8 mouse cellular contexts compared by ENCODE assay signal in the genomic region with DNA sequence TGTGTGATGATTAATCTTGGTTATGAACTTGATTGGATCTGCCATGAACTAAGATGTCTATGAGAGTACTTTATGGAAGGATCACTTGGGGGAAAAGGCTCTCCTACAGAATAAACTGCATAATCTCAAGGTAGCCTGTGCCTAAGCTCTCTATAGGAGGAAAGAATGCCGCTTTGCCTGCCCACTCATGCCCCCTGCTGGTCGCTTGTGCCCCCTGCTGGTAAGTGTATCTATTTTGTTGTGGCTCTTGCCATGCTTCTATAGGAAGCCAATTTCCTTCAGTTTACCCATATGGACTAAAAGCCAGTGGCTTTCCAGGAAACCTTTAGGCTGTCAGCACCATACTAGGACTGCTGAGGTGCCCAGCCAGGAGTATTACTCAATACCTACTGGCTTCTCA. TPM values are rescaled to one million over a fixed set of nuclear protein-coding genes. Genes with fewer than 3 reads are reported as not detected.
DNase-seq lines count a peak whose midpoint lies in the region; ATAC-seq and TF ChIP-seq lines count a peak whose summit lies in the region.

No protein-coding gene starts in this region.

- peak; percentile 52 for TF ChIP-seq CTCF in left cerebral cortex, adult 2 months (IDR thresholded peaks at IDR 0.05)

- H3K9me3 ChIP-seq in liver, embryonic 13.5 days (replicated peaks) = no peaks in the 10 kb centered on the region
- H3K9me3 ChIP-seq in hindbrain, embryonic 12.5 days (replicated peaks) = no peaks in the 10 kb centered on the region

- peaks cover 31% of the 10 kb centered on the region for H3K4me1 ChIP-seq in liver, embryonic 13.5 days (replicated peaks)
- H3K4me1 ChIP-seq in hindbrain, embryonic 12.5 days = no peaks in the 10 kb centered on the region

- no peak overlapping the region for H3K4me3 ChIP-seq in left cerebral cortex, adult 2 months
- H3K4me3 ChIP-seq in liver, embryonic 13.5 days (replicated peaks) = no peak overlapping the region
- no peak overlapping the region for H3K4me3 ChIP-seq in hindbrain, embryonic 12.5 days

- no peak overlapping the region for H3K27ac ChIP-seq in left cerebral cortex, adult 2 months
- no peak overlapping the region for H3K27ac ChIP-seq in liver, embryonic 13.5 days
- no peak overlapping the region for H3K27ac ChIP-seq in hindbrain, embryonic 12.5 days

- no peak for DNase-seq in left cerebral cortex, adult 2 months (ENCODE audit: extremely low spot score in 1 of 2, low spot score in 2 of 2)
- DNase-seq in left cerebral cortex, postnatal 10 days (ENCODE audit: extremely low spot score in 1 of 2, low spot score in 2 of 2) = no peak
- peak; percentile 70 for DNase-seq in R1 (ENCODE audit: low read depth, low spot score)
- peak; percentile 16 for DNase-seq in embryo, embryonic 10.5 days (ENCODE audit: low spot score)
- DNase-seq in liver, embryonic 13.5 days = peak; percentile 68
- peak; percentile 26 to 61 for DNase-seq in spleen, adult 18-20 months
- no peak for DNase-seq in frontal cortex, postnatal 10 days (ENCODE audit: low spot score in 2 of 2)

- H3K36me3 ChIP-seq in liver, embryonic 13.5 days = no peaks in the 10 kb centered on the region
- no peaks in the 10 kb centered on the region for H3K36me3 ChIP-seq in hindbrain, embryonic 12.5 days

- no peaks in the 10 kb centered on the region for H3K27me3 ChIP-seq in liver, embryonic 13.5 days
- no peaks in the 10 kb centered on the region for H3K27me3 ChIP-seq in hindbrain, embryonic 12.5 days

- no peak overlapping the region for H3K4me2 ChIP-seq in liver, embryonic 13.5 days
- no peak overlapping the region for H3K4me2 ChIP-seq in hindbrain, embryonic 12.5 days (replicated peaks)

- intact Hi-C loops in left cerebral cortex, adult 2 months (cut with DNase I) = no loop called here
- intact Hi-C loops in left cerebral cortex, postnatal 10 days (cut with DNase I) = no loop called here

- peak; percentile 47; the same call in 1 of the 2 replicates for ATAC-seq in liver, embryonic 13.5 days (ENCODE audit: low read depth)
- no peak for ATAC-seq in hindbrain, embryonic 12.5 days (ENCODE audit: low FRiP score)

- no peak overlapping the region for H3K9ac ChIP-seq in liver, embryonic 13.5 days
- H3K9ac ChIP-seq in hindbrain, embryonic 12.5 days = no peak overlapping the region

- 5% methylated on average over 2 of the region's 2 CpGs for WGBS in liver, embryonic 13.5 days (ENCODE audit: insufficient replicate concordance)
- 29% methylated on average over 2 of the region's 2 CpGs for WGBS in hindbrain, embryonic 12.5 days

RNA-seq across cellular contexts. Expression of gene Eef1e1, which starts 9.7 kb away (rescaled TPM):
- total RNA-seq in left cerebral cortex, adult 2 months (2021) = 10 to 100 TPM; 25.0 to 30.6 TPM
- total RNA-seq in left cerebral cortex, postnatal 10 days (2021) = 10 to 100 TPM; 46.2 to 46.9 TPM
- polyA plus RNA-seq in liver, embryonic 13.5 days (2015; fragmentation: Nextera tagmentation; extraction: Ambion mirVana) = 57.1 and 61.2 TPM in 2 replicates
- polyA plus RNA-seq in hindbrain, embryonic 12.5 days (2016; fragmentation: Nextera tagmentation; extraction: Ambion mirVana) = 58.4 and 59.8 TPM in 2 replicates

RNA-seq across cellular contexts. Expression of gene Bloc1s5, which starts 33.6 kb away (rescaled TPM):
- total RNA-seq in left cerebral cortex, adult 2 months (2021) = 1 to 10 TPM; 9.6 to 9.8 TPM
- 10 to 100 TPM in 1 of 2 experiments, 1 to 10 TPM in 1; 9.4 to 13.2 TPM for total RNA-seq in left cerebral cortex, postnatal 10 days (2021)
- 14.2 and 16.4 TPM in 2 replicates for polyA plus RNA-seq in liver, embryonic 13.5 days (2015; fragmentation: Nextera tagmentation; extraction: Ambion mirVana)
- polyA plus RNA-seq in hindbrain, embryonic 12.5 days (2016; fragmentation: Nextera tagmentation; extraction: Ambion mirVana) = 24.7 TPM in 2 replicates

Comparison
In these comparisons a context has a peak if more than half of its experiments do, and no peak if none do; other contexts are left out.
1. DNase-seq: peak in R1 (single experiment), embryo, embryonic 10.5 days (single experiment), liver, embryonic 13.5 days (single experiment) and spleen, adult 18-20 months (2 of 2); none in left cerebral cortex, adult 2 months (0 of 2), left cerebral cortex, postnatal 10 days (0 of 2) and frontal cortex, postnatal 10 days (0 of 2).